Mouse (Mus musculus): ENCODE data around the gene Loxl3. TPM values are rescaled to one million over a fixed set of nuclear protein-coding genes. Genes with fewer than 3 reads are reported as not detected.
A peak's percentile ranks its signal among the peaks of the same experiment; 100 is the strongest.

Loxl3 gene
- polyA plus RNA-seq, 1 experiment: 8.5 TPM

DNA sequence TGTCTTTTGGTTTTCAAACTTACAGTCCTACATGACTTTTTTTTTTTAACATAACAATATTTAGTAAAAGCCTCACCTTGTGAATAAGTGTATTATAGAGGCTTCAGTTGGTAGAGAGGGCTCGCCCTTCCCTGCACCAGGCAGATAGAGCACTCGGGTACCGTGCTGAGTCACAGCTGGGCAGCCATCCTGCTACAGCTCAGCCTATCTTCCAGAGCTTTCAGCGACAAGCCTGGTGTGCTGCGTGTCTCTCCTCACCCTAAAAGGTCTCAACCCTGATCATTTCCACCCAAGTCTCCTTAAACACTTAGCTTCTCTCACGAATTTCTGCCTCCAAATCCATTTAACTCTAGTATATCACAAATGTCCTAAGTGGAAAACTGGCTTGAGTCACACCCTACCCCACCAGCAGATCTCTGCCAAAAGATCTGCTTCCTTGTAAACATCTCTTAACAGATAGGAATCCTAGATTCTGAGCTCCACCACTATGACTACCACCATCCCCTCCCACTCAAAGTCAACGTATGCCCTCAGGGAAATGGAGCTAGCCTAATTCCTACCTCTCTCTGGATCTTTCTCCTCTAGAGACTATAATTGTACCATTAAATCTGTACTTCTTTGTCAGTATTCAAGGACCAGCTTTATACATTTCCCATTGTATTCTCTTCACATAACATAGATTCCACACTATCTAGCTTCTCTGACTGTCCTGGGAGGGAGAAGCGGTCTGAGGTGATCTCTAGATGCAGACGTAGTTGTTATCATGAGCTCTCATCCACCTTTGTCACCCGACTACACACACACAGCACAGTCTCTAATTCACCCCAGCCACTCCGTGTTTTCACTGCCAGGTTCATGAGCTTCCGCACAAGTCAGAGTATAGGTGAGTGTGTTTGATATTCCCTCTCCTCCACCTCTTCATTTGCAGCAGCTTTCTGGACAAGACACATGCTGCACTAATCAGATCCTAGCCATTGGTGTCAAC lies 19.2 kb upstream of the Loxl3 start:
- H3K4me3 ChIP-seq (replicated peaks; ENCODE audit: extremely low read depth, low read depth, low read length): peak overlapping the region; percentile 2
- peaks cover 15% of the 10 kb centered on the region for H3K4me1 ChIP-seq (ENCODE audit: control insufficient read depth, insufficient read depth, low read length)
- 47% methylated on average over 12 of the region's 12 CpGs for WGBS
- TF ChIP-seq POLR2A (IDR thresholded peaks at IDR 0.05; ENCODE audit: borderline replicate concordance, extremely low read depth, low read depth, low read length) (no peak), CTCF (IDR thresholded peaks at IDR 0.05; ENCODE audit: insufficient read depth, low read length) (no peak)
- no peak for DNase-seq

DNA sequence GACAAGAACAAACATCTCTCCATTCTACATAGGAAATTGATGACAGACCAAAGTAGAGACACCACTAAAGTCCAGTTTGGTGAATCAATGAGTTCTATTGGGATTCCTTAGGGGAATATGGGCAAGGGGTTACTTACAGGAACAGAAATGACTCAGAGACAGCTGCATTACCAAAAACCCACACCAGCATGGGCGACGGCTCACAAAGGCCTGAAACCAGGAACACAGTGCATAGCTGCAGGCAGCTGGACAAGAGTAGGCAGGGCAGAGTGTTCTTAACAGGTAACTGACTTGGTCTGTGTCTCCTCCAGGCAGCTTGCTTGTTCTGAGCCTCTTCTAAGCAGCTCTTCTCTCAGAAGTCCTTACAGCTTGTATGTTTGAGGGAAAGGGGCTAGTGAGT lies 18.2 kb upstream of the Loxl3 start:
- peaks cover 15% of the 10 kb centered on the region for H3K4me1 ChIP-seq (ENCODE audit: control insufficient read depth, insufficient read depth, low read length)
- WGBS: 90% methylated on average over 2 of the region's 2 CpGs
- no peak for TF ChIP-seq CTCF (IDR thresholded peaks at IDR 0.05; ENCODE audit: insufficient read depth, low read length)
- TF ChIP-seq POLR2A (IDR thresholded peaks at IDR 0.05; ENCODE audit: borderline replicate concordance, extremely low read depth, low read depth, low read length): no peak
- H3K4me3 ChIP-seq (replicated peaks; ENCODE audit: extremely low read depth, low read depth, low read length): no peak overlapping the region
- DNase-seq: no peak

- WGBS: 35% methylated on average over 3 of the region's 3 CpGs
- H3K4me3 ChIP-seq (replicated peaks; ENCODE audit: extremely low read depth, low read depth, low read length): no peak overlapping the region
- TF ChIP-seq POLR2A (IDR thresholded peaks at IDR 0.05; ENCODE audit: borderline replicate concordance, extremely low read depth, low read depth, low read length) (no peak), CTCF (IDR thresholded peaks at IDR 0.05; ENCODE audit: insufficient read depth, low read length) (no peak)
- DNase-seq: no peak
- peaks cover 15% of the 10 kb centered on the region for H3K4me1 ChIP-seq (ENCODE audit: control insufficient read depth, insufficient read depth, low read length)
These were observed 16.8 kb upstream of the Loxl3 start for GRCm38 (mm10) chr6:83017190-83017589.

GRCm38 (mm10) chr6:83019044-83019443 lies 14.9 kb upstream of the Loxl3 start:
- H3K4me3 ChIP-seq (replicated peaks; ENCODE audit: extremely low read depth, low read depth, low read length): no peak overlapping the region
- H3K4me1 ChIP-seq (ENCODE audit: control insufficient read depth, insufficient read depth, low read length): peaks cover 10% of the 10 kb centered on the region
- DNase-seq: no peak
- WGBS: 66% methylated on average over 3 of the region's 3 CpGs
- TF ChIP-seq CTCF (IDR thresholded peaks at IDR 0.05; ENCODE audit: insufficient read depth, low read length) (no peak), POLR2A (IDR thresholded peaks at IDR 0.05; ENCODE audit: borderline replicate concordance, extremely low read depth, low read depth, low read length) (no peak)

DNA sequence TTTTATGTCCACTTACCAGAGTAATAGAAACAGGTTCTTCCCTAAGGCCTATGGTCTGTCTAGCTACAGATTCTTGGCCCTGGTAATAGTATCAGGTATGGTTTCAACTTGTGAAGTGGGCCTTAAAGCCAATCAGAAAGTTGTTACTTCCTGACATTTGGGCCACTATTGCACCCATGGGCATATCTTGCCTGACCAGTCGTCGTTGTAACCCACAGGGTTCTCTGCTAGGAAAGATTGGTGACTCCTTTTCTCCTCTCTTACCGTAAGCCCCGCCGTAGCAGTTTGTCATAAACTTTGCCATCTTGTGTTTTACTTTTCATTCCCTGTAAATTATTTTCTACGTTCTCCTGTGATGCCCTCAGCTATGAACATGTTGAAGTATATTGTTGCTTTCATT lies 13.9 kb upstream of the Loxl3 start:
- WGBS: 89% methylated on average over 6 of the region's 6 CpGs

GRCm38 (mm10) chr6:83020836-83021593 lies 13.0 kb upstream of the Loxl3 start:
- no peak for TF ChIP-seq CTCF (IDR thresholded peaks at IDR 0.05; ENCODE audit: insufficient read depth, low read length)
- TF ChIP-seq POLR2A (IDR thresholded peaks at IDR 0.05; ENCODE audit: borderline replicate concordance, extremely low read depth, low read depth, low read length): no peak
- Histone ChIP-seq H3K4me3 (replicated peaks; ENCODE audit: extremely low read depth, low read depth, low read length) (no peak overlapping the region), H3K4me1 (ENCODE audit: control insufficient read depth, insufficient read depth, low read length) (peaks cover 5% of the 10 kb centered on the region; the same call in 1 of the 2 replicates)
- no peak for DNase-seq
- WGBS: 68% methylated on average over 4 of the region's 4 CpGs

More for the DNA sequence above, 13.9 kb upstream of the Loxl3 start:
- TF ChIP-seq CTCF (IDR thresholded peaks at IDR 0.05; ENCODE audit: insufficient read depth, low read length) (no peak), POLR2A (IDR thresholded peaks at IDR 0.05; ENCODE audit: borderline replicate concordance, extremely low read depth, low read depth, low read length) (no peak)
- H3K4me3 ChIP-seq (replicated peaks; ENCODE audit: extremely low read depth, low read depth, low read length): no peak overlapping the region
- no peak for DNase-seq
- peaks cover 6% of the 10 kb centered on the region for H3K4me1 ChIP-seq (ENCODE audit: control insufficient read depth, insufficient read depth, low read length)

DNA sequence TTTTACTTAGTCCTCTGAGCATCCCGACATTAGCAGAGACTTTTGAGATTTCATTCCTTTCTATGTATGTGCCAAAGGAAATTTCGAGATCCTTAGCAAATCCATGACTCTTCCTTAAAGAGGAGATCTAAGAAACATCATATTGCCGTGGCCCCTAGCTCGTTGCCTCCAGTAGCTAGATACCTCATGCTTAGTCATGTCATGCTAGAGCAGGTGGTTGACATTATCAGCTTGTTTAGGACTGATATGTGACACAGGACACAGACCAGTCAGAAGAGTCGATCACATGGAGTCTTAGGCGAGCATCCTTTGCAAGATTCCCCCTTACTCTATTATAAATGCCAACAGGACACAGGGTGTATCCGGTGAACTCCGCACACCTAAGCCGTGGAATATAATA lies 11.0 kb upstream of the Loxl3 start:
- no peak overlapping the region for H3K4me3 ChIP-seq (replicated peaks; ENCODE audit: extremely low read depth, low read depth, low read length)
- no peak for DNase-seq
- H3K4me1 ChIP-seq (ENCODE audit: control insufficient read depth, insufficient read depth, low read length): no peaks in the 10 kb centered on the region; the same call in 1 of the 2 replicates
- TF ChIP-seq CTCF (IDR thresholded peaks at IDR 0.05; ENCODE audit: insufficient read depth, low read length) (no peak), POLR2A (IDR thresholded peaks at IDR 0.05; ENCODE audit: borderline replicate concordance, extremely low read depth, low read depth, low read length) (no peak)
- WGBS: 87% methylated on average over 9 of the region's 9 CpGs

DNA sequence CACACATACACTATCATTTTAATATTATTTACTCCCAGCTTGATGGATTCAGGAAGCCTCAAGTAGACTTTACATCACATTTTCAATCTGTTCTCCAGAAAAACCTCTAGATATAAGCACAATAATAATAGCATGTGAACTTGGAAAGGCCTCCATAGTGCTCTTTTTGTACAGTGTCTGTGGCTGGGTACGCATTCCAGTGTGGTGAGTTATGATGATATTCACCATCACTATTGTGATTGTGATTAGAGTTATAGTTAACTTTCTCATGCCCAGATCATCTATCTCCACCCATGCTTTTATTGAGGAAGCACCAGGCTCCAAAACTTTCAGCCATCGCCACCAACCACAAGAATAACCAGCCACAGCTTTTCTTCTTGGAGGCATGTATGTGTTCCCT lies 10.2 kb upstream of the Loxl3 start:
- Histone ChIP-seq H3K4me3 (replicated peaks; ENCODE audit: extremely low read depth, low read depth, low read length) (no peak overlapping the region), H3K4me1 (ENCODE audit: control insufficient read depth, insufficient read depth, low read length) (no peaks in the 10 kb centered on the region; the same call in 1 of the 2 replicates)
- TF ChIP-seq POLR2A (IDR thresholded peaks at IDR 0.05; ENCODE audit: borderline replicate concordance, extremely low read depth, low read depth, low read length) (no peak), CTCF (IDR thresholded peaks at IDR 0.05; ENCODE audit: insufficient read depth, low read length) (no peak)
- WGBS: 91% methylated on average over 2 of the region's 2 CpGs
- DNase-seq: no peak

DNA sequence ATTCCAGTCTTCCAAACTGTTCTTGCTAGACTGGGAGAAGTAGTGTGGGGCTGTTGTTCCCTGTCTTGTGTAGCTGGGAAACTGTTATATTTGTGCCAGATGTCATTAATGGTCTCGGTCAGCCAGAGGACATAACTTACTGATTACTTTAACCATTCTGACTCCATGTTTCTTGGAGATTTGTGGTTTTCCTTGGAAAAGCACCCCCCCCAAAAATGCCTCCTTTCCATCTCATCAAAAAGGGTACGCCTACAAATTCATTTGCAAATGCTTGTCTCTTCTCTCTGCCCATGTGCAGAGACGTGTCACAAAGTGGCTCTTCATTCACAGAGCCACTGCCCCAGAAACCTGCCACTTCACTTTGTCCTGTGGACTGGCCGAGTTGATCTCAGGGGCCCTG lies 9.6 kb upstream of the Loxl3 start:
- Histone ChIP-seq H3K4me3 (replicated peaks; ENCODE audit: extremely low read depth, low read depth, low read length) (no peak overlapping the region), H3K4me1 (ENCODE audit: control insufficient read depth, insufficient read depth, low read length) (no peaks in the 10 kb centered on the region; the same call in 1 of the 2 replicates)
- WGBS: 57% methylated on average over 4 of the region's 4 CpGs
- TF ChIP-seq CTCF (IDR thresholded peaks at IDR 0.05; ENCODE audit: insufficient read depth, low read length) (no peak), POLR2A (IDR thresholded peaks at IDR 0.05; ENCODE audit: borderline replicate concordance, extremely low read depth, low read depth, low read length) (no peak)
- no peak for DNase-seq
